Mouse (Mus musculus): ENCODE measurements at regions not wholly inside any gene's neighbourhood (a gene's known extent, or its start where the extent isn't known, plus 50 kb on each side); places are given as distances from the start of the nearest gene placed in this dataset.

GRCm38 (mm10) chr11:114284820-114285666 lies 218.2 kb upstream of the Sdk2 start:
- no peak for TF ChIP-seq CTCF (IDR thresholded peaks at IDR 0.05; ENCODE audit: low read depth, low read length)
- TF ChIP-seq TAL1 (conservative IDR thresholded peaks at IDR 0.05; ENCODE audit: low read depth, low read length): no peak
- no peak for TF ChIP-seq GATA1 (IDR thresholded peaks at IDR 0.05; ENCODE audit: borderline replicate concordance, low read length)
- TF ChIP-seq POLR2AphosphoS5 (IDR thresholded peaks at IDR 0.05; ENCODE audit: insufficient replicate concordance, low read depth, low read length): no peak
- no peak for TF ChIP-seq GATA2 (IDR thresholded peaks at IDR 0.05; ENCODE audit: borderline replicate concordance, low read depth, low read length)

Measured in G1E (cell line).